Mouse (Mus musculus) bone marrow, adult 2 months (tissue): Measurements from ENCODE around the gene Rtp3.

Source experiments
- CTCF ChIP-seq: fragments of 200-500 bp; IDR thresholded peaks from 2 replicates; pipeline ENCODE4 v1.5.1; 2011; ENCODE audit warnings: low read length, control low read depth; ENCODE audit not compliant: control insufficient read depth, insufficient read depth
- POLR2A ChIP-seq: fragments of 200-500 bp; IDR thresholded peaks from 2 replicates; pipeline ENCODE4 v1.6.1; 2011; ENCODE audit warnings: low read depth, mild to moderate bottlenecking, control low read depth, low read length, borderline replicate concordance; ENCODE audit not compliant: control insufficient read depth

DNA sequence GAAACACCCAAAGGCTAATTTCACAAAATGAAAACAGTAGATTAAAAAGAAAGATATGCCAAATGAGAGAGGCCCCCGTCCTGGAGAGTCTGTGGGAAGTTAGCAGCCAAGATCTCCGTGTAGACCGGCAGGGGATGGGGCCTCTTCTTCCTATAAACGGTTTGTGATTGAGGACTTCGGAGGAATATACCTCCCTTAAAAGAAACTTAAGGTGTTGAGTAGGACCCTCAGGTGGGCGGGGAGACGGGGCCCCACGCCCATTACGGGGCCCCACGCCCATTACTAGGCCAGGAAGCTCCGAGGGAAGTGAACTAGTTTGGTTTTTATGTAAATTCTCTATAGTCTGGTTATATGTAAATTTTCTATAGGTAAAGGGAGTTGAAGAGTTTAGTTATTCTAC, 44.5 kb downstream of the Rtp3 start, which contains the start of gene Tdgf1:
- TF ChIP-seq CTCF = no peak
- no peak for TF ChIP-seq POLR2A
